Mouse (Mus musculus): ENCODE measurements around the gene Car6. TPM values are rescaled to one million over a fixed set of nuclear protein-coding genes. Genes with fewer than 3 reads are reported as not detected.

Car6 gene
- total and polyA plus RNA-seq, 2 experiments from 2014 or later, result not detected

DNA sequence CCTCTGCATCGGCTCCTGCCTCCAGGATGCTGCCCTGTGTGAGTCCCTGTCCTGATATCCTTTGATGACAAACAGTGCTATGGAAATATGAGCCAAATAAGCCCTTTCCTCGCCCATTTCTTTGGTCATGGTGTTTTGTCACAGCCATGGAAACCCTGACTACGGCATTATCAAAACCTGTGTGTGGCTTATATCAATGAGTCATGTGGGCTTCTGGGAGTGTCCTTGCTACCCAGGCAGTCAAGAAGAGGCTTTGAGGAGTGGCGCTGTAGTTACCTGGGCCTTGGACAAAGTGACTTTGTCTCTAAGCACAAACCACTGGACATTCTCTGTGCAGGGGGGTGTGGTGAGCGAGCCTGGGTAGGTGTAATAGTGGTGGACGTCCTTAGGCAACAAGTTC, 8.9 kb downstream of the Car6 start:
- DNase-seq (ENCODE audit: low spot score) (no peak), ATAC-seq (no peak)
- Histone ChIP-seq H3K9ac (replicated peaks; ENCODE audit: low read length) (no peak overlapping the region), H3K36me3 (ENCODE audit: insufficient read depth, low read length) (no peaks in the 10 kb centered on the region), H3K27ac (no peak overlapping the region), H3K27me3 (ENCODE audit: insufficient read depth, low read length) (no peaks in the 10 kb centered on the region), H3K4me1 (ENCODE audit: insufficient read depth, low read length) (no peaks in the 10 kb centered on the region), H3K4me2 (ENCODE audit: low read depth, low read length) (no peak overlapping the region), H3K9me3 (ENCODE audit: low read length) (no peaks in the 10 kb centered on the region), H3K4me3 (ENCODE audit: low read length) (no peak overlapping the region)
- no peak for TF ChIP-seq CTCF (IDR thresholded peaks at IDR 0.05; ENCODE audit: low read depth)
- 78% methylated on average over 6 of the region's 6 CpGs for WGBS

DNA sequence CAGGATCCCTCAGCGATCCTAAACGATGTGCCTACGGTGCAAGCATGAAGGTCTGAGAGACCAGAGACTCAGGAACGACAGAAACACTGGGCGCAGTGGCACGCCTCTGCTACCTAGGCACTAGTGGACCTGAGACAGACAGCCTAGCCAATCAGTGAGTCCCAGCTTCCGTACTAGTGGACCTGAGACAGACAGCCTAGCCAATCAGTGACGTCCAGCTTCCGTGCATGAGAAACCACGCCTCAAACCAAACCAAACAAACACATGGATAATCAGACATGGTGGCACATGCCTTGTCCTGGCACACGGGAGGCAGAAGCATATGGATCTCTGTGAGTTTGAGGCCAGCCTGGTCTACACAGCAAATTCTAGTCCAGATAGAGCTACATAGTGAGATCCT, 12.9 kb downstream of the Car6 start:
- no peak overlapping the region for H3K9ac ChIP-seq (replicated peaks; ENCODE audit: low read length)
- TF ChIP-seq CTCF (IDR thresholded peaks at IDR 0.05; ENCODE audit: low read depth), result no peak
- ATAC-seq (no peak), DNase-seq (ENCODE audit: low spot score) (no peak)
- H3K36me3 ChIP-seq (ENCODE audit: insufficient read depth, low read length), result no peaks in the 10 kb centered on the region
- WGBS, result 55% methylated on average over 11 of the region's 11 CpGs
- no peak overlapping the region for H3K4me2 ChIP-seq (ENCODE audit: low read depth, low read length)
- no peaks in the 10 kb centered on the region for H3K4me1 ChIP-seq (ENCODE audit: insufficient read depth, low read length)
- H3K27me3 ChIP-seq (ENCODE audit: insufficient read depth, low read length), result no peaks in the 10 kb centered on the region
- no peak overlapping the region for H3K27ac ChIP-seq
- no peaks in the 10 kb centered on the region for H3K9me3 ChIP-seq (ENCODE audit: low read length)
- no peak overlapping the region for H3K4me3 ChIP-seq (ENCODE audit: low read length)

DNA sequence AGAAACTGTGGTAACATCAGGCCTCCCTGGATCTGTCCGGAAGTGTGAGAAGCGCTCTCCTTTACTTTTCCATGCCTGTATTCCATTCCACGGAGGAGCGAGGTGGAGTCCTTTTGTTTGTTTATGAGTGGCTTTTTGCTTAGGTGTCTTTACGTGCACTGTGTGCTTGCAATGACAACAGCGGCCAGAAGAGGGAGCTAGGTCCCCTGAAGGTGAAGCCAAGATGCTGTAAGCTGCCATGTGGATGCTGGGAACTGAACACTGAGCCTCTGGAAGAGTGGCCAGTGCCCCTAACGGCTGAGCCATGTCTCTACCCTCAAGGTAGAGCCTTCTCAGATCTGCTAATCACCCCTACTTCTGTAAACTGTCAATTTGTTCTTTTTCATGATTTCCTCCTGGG, 19.8 kb downstream of the Car6 start:
- H3K27me3 ChIP-seq (ENCODE audit: insufficient read depth, low read length), result no peaks in the 10 kb centered on the region
- H3K36me3 ChIP-seq (ENCODE audit: insufficient read depth, low read length), result no peaks in the 10 kb centered on the region
- H3K27ac ChIP-seq, result no peak overlapping the region
- TF ChIP-seq CTCF (IDR thresholded peaks at IDR 0.05; ENCODE audit: low read depth), result no peak
- no peak overlapping the region for H3K4me3 ChIP-seq (ENCODE audit: low read length)
- no peak overlapping the region for H3K4me2 ChIP-seq (ENCODE audit: low read depth, low read length)
- H3K9me3 ChIP-seq (ENCODE audit: low read length), result no peaks in the 10 kb centered on the region
- H3K4me1 ChIP-seq (ENCODE audit: insufficient read depth, low read length), result no peaks in the 10 kb centered on the region
- WGBS, result 87% methylated on average over 7 of the region's 7 CpGs
- DNase-seq (ENCODE audit: low spot score), result no peak
- ATAC-seq, result no peak
- H3K9ac ChIP-seq (replicated peaks; ENCODE audit: low read length), result no peak overlapping the region

DNA sequence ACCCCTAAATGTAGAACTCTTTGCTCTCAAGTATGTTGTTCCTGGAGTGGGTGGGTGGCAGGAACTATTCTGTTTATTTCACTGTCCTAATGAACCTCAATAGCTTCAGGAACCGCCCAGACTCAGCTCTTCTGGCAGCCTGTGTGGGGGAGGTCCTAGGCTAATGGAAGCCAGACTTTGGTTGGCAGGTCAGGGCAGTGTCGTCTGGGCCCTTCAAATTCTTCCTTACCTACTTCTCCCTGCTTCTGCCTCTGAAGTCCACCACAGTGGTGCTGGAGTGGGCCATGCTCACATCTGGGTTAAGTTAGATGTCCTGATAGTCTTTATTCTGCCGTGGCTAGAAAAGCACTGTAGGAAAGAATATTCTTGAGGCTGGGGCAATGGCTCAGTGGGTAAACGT, 23.0 kb downstream of the Car6 start:
- H3K4me3 ChIP-seq (ENCODE audit: low read length), result no peak overlapping the region
- DNase-seq (ENCODE audit: low spot score), result no peak
- no peak for TF ChIP-seq CTCF (IDR thresholded peaks at IDR 0.05; ENCODE audit: low read depth)
- no peaks in the 10 kb centered on the region for H3K4me1 ChIP-seq (ENCODE audit: insufficient read depth, low read length)
- H3K9ac ChIP-seq (replicated peaks; ENCODE audit: low read length), result no peak overlapping the region
- H3K27me3 ChIP-seq (ENCODE audit: insufficient read depth, low read length), result no peaks in the 10 kb centered on the region
- H3K27ac ChIP-seq, result no peak overlapping the region
- no peaks in the 10 kb centered on the region for H3K36me3 ChIP-seq (ENCODE audit: insufficient read depth, low read length)
- no peaks in the 10 kb centered on the region for H3K9me3 ChIP-seq (ENCODE audit: low read length)
- 73% methylated on average over 4 of the region's 4 CpGs for WGBS
- no peak overlapping the region for H3K4me2 ChIP-seq (ENCODE audit: low read depth, low read length)
- ATAC-seq, result no peak

DNA sequence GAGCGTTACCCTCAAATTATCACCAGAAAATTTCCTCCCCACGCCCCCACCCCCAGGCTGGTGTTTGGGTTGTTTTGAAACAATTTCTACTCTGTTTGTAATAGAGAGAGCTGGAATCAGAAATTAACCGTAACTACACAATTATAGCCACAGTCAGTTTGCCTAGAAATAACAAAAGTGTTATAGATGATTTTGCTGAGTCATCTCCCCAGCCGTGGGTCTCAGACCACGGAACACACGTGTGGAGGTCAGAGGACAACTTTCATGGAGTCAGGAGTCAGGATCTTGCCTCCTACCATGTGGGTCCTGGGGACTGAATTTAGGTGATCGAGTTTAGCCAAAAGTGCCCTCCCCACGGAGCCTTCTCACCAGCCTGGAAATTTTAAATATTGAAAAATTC, 24.0 kb downstream of the Car6 start:
- Histone ChIP-seq H3K4me3 (ENCODE audit: low read length) (no peak overlapping the region), H3K4me2 (ENCODE audit: low read depth, low read length) (no peak overlapping the region), H3K36me3 (ENCODE audit: insufficient read depth, low read length) (no peaks in the 10 kb centered on the region), H3K27me3 (ENCODE audit: insufficient read depth, low read length) (no peaks in the 10 kb centered on the region), H3K9ac (replicated peaks; ENCODE audit: low read length) (no peak overlapping the region), H3K27ac (no peak overlapping the region), H3K9me3 (ENCODE audit: low read length) (no peaks in the 10 kb centered on the region), H3K4me1 (ENCODE audit: insufficient read depth, low read length) (no peaks in the 10 kb centered on the region)
- 78% methylated on average over 8 of the region's 8 CpGs for WGBS
- DNase-seq (ENCODE audit: low spot score) (no peak), ATAC-seq (no peak)
- no peak for TF ChIP-seq CTCF (IDR thresholded peaks at IDR 0.05; ENCODE audit: low read depth)

DNA sequence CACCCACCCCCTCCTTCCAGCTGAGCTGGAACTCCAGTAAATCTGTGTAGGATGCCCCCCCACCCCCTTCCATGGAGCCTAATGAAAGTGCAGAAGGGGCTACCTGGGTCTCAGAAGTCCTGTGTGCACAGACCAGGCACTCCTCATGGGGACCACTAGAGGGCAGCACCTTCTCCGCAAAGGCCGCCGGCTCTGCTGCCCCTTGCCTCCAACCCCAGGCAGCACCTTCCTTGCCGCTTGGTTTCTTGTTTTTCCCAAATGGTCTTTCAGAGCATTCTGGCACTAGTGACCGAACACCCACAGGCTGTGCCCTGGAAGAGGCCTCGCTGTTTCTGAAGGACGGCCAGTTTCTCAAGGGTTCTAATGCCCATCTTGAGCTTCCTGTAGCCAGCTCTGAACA, 24.6 kb downstream of the Car6 start:
- WGBS, result 10% methylated on average over 7 of the region's 7 CpGs
- H3K4me2 ChIP-seq (ENCODE audit: low read depth, low read length), result 0 out of 2 replicates have a peak overlapping the region, but pooled peaks have one; percentile 18
- H3K27me3 ChIP-seq (ENCODE audit: insufficient read depth, low read length), result no peaks in the 10 kb centered on the region
- no peak overlapping the region for H3K4me3 ChIP-seq (ENCODE audit: low read length)
- no peaks in the 10 kb centered on the region for H3K36me3 ChIP-seq (ENCODE audit: insufficient read depth, low read length)
- no peak overlapping the region for H3K9ac ChIP-seq (replicated peaks; ENCODE audit: low read length)
- peak; percentile 71 for DNase-seq (ENCODE audit: low spot score)
- H3K4me1 ChIP-seq (ENCODE audit: insufficient read depth, low read length), result no peaks in the 10 kb centered on the region
- peak; percentile 86 for TF ChIP-seq CTCF (IDR thresholded peaks at IDR 0.05; ENCODE audit: low read depth)
- 0 out of 2 replicates have a peak, but pooled peaks have one; percentile 43 for ATAC-seq
- H3K27ac ChIP-seq, result no peak overlapping the region
- no peaks in the 10 kb centered on the region for H3K9me3 ChIP-seq (ENCODE audit: low read length)

DNA sequence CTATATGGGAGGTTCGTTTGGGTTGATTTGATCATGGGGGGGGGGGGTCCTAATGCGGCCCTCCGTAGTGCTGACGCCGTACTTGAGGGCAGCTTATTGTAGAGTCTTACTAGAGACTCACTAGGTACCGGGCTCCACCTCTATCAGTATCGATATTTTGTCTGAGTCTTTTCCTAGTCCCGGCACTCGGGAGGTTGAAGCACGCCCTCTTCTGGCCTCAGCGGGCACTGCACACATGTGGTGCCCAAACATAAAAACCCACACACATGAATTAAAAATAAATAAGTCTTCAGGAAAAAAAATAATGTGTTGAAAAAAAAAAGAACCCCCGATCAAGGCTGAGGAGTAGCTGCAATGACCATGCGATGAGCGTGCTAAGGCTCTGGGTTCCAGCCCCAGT, 27.1 kb downstream of the Car6 start:
- no peak overlapping the region for H3K27ac ChIP-seq
- peak; percentile 36; the same call in 1 of the 2 replicates for TF ChIP-seq CTCF (IDR thresholded peaks at IDR 0.05; ENCODE audit: low read depth)

More for the DNA sequence above, 27.1 kb downstream of the Car6 start:
- Histone ChIP-seq H3K9ac (replicated peaks; ENCODE audit: low read length) (no peak overlapping the region), H3K36me3 (ENCODE audit: insufficient read depth, low read length) (no peaks in the 10 kb centered on the region), H3K27me3 (ENCODE audit: insufficient read depth, low read length) (no peaks in the 10 kb centered on the region), H3K4me3 (ENCODE audit: low read length) (no peak overlapping the region), H3K4me1 (ENCODE audit: insufficient read depth, low read length) (no peaks in the 10 kb centered on the region), H3K9me3 (ENCODE audit: low read length) (no peaks in the 10 kb centered on the region), H3K4me2 (ENCODE audit: low read depth, low read length) (no peak overlapping the region)
- ATAC-seq (no peak), DNase-seq (ENCODE audit: low spot score) (no peak)
- 93% methylated on average over 14 of the region's 14 CpGs for WGBS

Data from hindbrain, postnatal 0 days (tissue).